Mouse (Mus musculus): ENCODE measurements around the gene Ppm1j.

GRCm38 (mm10) chr3:104820426-104820825 lies 39.6 kb downstream of the Ppm1j start:
- TF ChIP-seq CTCF (IDR thresholded peaks at IDR 0.05; ENCODE audit: control insufficient read depth, insufficient read depth, insufficient replicate concordance, low read depth, low read length) (no peak), POLR2A (IDR thresholded peaks at IDR 0.05; ENCODE audit: control insufficient read depth, low read depth, low read length) (no peak)

Data from testis, adult 2 months (tissue).